Mouse (Mus musculus) stomach, embryonic 14.5 days (tissue): ENCODE measurements around the gene Wwc2. TPM values are rescaled to one million over a fixed set of nuclear protein-coding genes. Genes with fewer than 3 reads are reported as not detected.

Experiments used
- ATAC-seq: fragments of 200-750 bp; cut with Nextera tagmentation; 2 replicates; pipeline ENCODE4 v1.8.0; 2017; ENCODE audit warnings: low read depth, moderate TSS enrichment; ENCODE audit not compliant: insufficient number of reproducible peaks, insufficient read depth, low FRiP score
- H3K27ac ChIP-seq: fragments of 300-500 bp; sonication (generic); 2 replicates; pipeline ENCODE4 v1.5.1; 2014; ENCODE audit warnings: mild to moderate bottlenecking, low read length, moderate library complexity, mixed read lengths
- H3K27me3 ChIP-seq: fragments of 300-500 bp; sonication (generic); 2 replicates; pipeline ENCODE4 v1.6.1; 2014; ENCODE audit warnings: low read length, control low read depth, mixed read lengths; ENCODE audit not compliant: control insufficient read depth, insufficient read depth
- H3K36me3 ChIP-seq: fragments of 300-500 bp; sonication (generic); 2 replicates; pipeline ENCODE4 v1.6.1; 2014; ENCODE audit warnings: mild to moderate bottlenecking, control low read depth, low read length, moderate library complexity, mixed read lengths; ENCODE audit not compliant: control insufficient read depth, insufficient read depth
- H3K4me1 ChIP-seq: fragments of 300-500 bp; sonication (generic); 2 replicates; pipeline ENCODE4 v1.6.1; 2014; ENCODE audit warnings: low read length, control low read depth, mixed read lengths; ENCODE audit not compliant: control insufficient read depth, insufficient read depth
- H3K4me2 ChIP-seq: fragments of 300-500 bp; sonication (generic); replicated peaks from 2 replicates; pipeline ENCODE4 v1.6.1; 2014; ENCODE audit warnings: low read depth, low read length, control low read depth
- H3K4me3 ChIP-seq: fragments of 300-500 bp; sonication (generic); 2 replicates; pipeline ENCODE4 v1.5.1; 2014; ENCODE audit warnings: low read depth, low read length, control low read depth
- H3K9ac ChIP-seq: fragments of 300-500 bp; sonication (generic); replicated peaks from 2 replicates; pipeline ENCODE4 v1.6.1; 2014; ENCODE audit warnings: low read depth, mild to moderate bottlenecking, control low read depth, low read length, moderate library complexity, mixed read lengths
- H3K9me3 ChIP-seq: fragments of 300-500 bp; sonication (generic); 2 replicates; pipeline ENCODE4 v1.6.1; 2016; ENCODE audit warnings: low read depth, low read length, control low read depth; ENCODE audit not compliant: control insufficient read depth
- WGBS: fragments of 180-500 bp; shearing (Covaris S2); extraction: QIAGEN DNeasy Blood & Tissue Kit; methylation state at CpG from one replicate; pipeline ENCODE4 v1.1.7; 2014; 5-methylcytosine and 5-hydroxymethylcytosine counted together
- polyA plus RNA-seq: library from polyadenylated mRNA; unstranded; fragments of >200 nt; fragmentation: Nextera tagmentation; extraction: Ambion mirVana; gene quantifications from 2 replicates; pipeline ENCODE4 v1.2.1, GENCODE M21; 2014

Gene Wwc2
- polyA plus RNA-seq = 12.0 and 13.3 TPM in 2 replicates

GRCm38 (mm10) chr8:47990911-47991820 lies at the start of gene Wwc2:
Gene Wwc2, minus strand, starts transcription at chr8:47990924.
- peak within 1 kb of the TSS; percentile 93 for H3K4me3 ChIP-seq
- peaks cover 29% of the 10 kb centered on the region for H3K4me1 ChIP-seq
- no peaks in the 10 kb centered on the region for H3K9me3 ChIP-seq
- H3K27me3 ChIP-seq = no peaks in the 10 kb centered on the region
- peak within 1 kb of the TSS; percentile 89 for H3K4me2 ChIP-seq
- 2% methylated on average over 40 of the region's 46 CpGs for WGBS
- H3K36me3 ChIP-seq = no peaks in the 10 kb centered on the region
- ATAC-seq = peak; percentile 46
- peak within 1 kb of the TSS; percentile 91 for H3K27ac ChIP-seq
- peak within 1 kb of the TSS; percentile 83 for H3K9ac ChIP-seq

DNA sequence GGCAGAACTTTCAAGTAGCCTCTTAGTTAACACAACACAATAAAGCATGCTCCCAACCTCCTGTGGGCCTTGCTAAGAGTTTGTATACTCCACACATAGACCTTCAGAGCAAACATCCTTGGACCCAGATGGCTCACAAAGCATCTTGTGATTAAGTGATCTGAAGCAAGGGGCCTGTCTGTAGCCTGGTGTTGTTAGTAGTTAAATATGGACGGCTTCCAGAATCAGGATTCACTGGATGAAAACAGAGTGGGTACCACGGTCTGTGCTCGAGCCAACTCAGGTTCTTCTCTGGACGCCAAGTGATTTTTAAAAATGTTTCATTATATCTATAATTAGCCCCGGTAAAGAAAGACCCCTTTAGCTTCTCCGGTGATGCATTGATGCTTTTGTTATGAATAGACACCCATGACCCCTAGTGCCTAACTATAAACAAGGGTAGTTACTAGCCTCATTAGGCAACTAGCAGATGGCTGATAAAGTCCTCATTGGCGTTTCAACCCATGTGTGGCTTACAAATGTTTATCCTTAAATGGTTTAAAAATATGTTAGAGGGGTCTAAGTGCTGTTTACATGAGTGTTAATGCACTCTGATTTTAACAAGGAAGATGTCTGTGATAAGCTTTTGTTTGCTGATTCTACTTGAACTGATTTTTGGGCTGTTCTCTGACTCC lies 47.7 kb upstream of the Wwc2 start:
- H3K9ac ChIP-seq = no peak overlapping the region
- H3K9me3 ChIP-seq = no peaks in the 10 kb centered on the region
- no peaks in the 10 kb centered on the region for H3K27me3 ChIP-seq
- H3K27ac ChIP-seq = no peak overlapping the region
- no peak overlapping the region for H3K4me3 ChIP-seq
- H3K4me2 ChIP-seq = no peak overlapping the region
- 41% methylated on average over 7 of the region's 7 CpGs for WGBS
- ATAC-seq = no peak
- no peaks in the 10 kb centered on the region for H3K36me3 ChIP-seq
- H3K4me1 ChIP-seq = no peaks in the 10 kb centered on the region

GRCm38 (mm10) chr8:48032046-48032445 lies 41.3 kb upstream of the Wwc2 start:
- Histone ChIP-seq H3K27ac (no peak overlapping the region), H3K9me3 (no peaks in the 10 kb centered on the region), H3K27me3 (no peaks in the 10 kb centered on the region), H3K4me3 (no peak overlapping the region), H3K4me1 (no peaks in the 10 kb centered on the region), H3K36me3 (no peaks in the 10 kb centered on the region), H3K4me2 (no peak overlapping the region), H3K9ac (no peak overlapping the region)
- ATAC-seq = no peak
- 12% methylated on average over 2 of the region's 2 CpGs for WGBS

- no peaks in the 10 kb centered on the region for H3K36me3 ChIP-seq
- no peaks in the 10 kb centered on the region for H3K9me3 ChIP-seq
- H3K27ac ChIP-seq = no peak overlapping the region
- H3K4me3 ChIP-seq = no peak overlapping the region
- 71% methylated on average over 1 of the region's 1 CpGs for WGBS
- ATAC-seq = no peak
- H3K4me2 ChIP-seq = no peak overlapping the region
- H3K27me3 ChIP-seq = no peaks in the 10 kb centered on the region
- H3K9ac ChIP-seq = no peak overlapping the region
- H3K4me1 ChIP-seq = no peaks in the 10 kb centered on the region
Observed at GRCm38 (mm10) chr8:48030667-48031066, 39.9 kb upstream of the Wwc2 start.

DNA sequence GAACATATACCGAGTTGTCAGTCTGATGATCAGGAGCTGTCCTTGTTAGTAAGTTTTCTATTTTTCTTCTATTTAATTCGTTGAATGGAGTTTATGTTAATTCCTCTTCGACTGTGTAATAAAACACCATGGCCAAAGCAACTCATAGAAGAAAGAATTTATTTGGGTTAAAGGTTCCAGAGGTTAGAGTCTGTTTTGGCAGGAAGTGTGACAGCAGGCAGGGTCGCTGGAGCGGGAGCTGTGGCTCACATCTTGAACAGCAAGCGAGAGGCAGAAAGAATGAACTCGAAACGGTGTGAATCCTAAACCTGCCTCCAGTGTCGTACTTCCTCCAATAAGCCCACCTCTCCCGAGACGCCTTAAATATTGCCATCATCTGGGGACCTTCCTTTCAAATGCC lies 36.1 kb upstream of the Wwc2 start:
- no peak overlapping the region for H3K4me3 ChIP-seq
- no peak overlapping the region for H3K27ac ChIP-seq
- H3K9me3 ChIP-seq = no peaks in the 10 kb centered on the region
- no peaks in the 10 kb centered on the region for H3K27me3 ChIP-seq
- no peak overlapping the region for H3K9ac ChIP-seq
- H3K36me3 ChIP-seq = no peaks in the 10 kb centered on the region
- WGBS = 64% methylated on average over 11 of the region's 11 CpGs
- H3K4me1 ChIP-seq = no peaks in the 10 kb centered on the region
- ATAC-seq = no peak
- H3K4me2 ChIP-seq = no peak overlapping the region

- ATAC-seq = no peak
- 74% methylated on average over 8 of the region's 8 CpGs for WGBS
Observed at GRCm38 (mm10) chr8:48023206-48023605, 32.5 kb upstream of the Wwc2 start.

DNA sequence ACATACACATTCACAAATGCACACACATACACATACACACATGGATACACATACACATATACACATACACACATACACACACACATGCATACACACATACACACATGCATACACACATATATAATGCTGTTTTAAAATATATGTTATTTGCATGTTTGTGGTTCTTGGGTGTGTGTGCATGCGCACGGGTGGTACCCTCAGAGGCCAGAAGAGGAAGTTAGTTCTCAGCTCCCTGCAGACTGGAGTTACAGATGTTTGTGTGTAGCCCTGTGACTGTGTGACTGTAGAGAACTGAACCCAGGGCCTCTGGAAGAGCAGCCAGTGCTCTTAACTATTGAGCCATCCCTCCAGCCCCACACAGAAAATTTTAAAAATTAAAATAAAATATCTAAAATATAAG lies 29.0 kb upstream of the Wwc2 start:
- H3K36me3 ChIP-seq = no peaks in the 10 kb centered on the region
- H3K4me2 ChIP-seq = no peak overlapping the region
- no peak overlapping the region for H3K4me3 ChIP-seq
- no peaks in the 10 kb centered on the region for H3K4me1 ChIP-seq
- no peaks in the 10 kb centered on the region for H3K9me3 ChIP-seq
- no peaks in the 10 kb centered on the region for H3K27me3 ChIP-seq
- H3K9ac ChIP-seq = no peak overlapping the region
- no peak overlapping the region for H3K27ac ChIP-seq
- WGBS = 90% methylated on average over 2 of the region's 2 CpGs
- ATAC-seq = no peak

More at GRCm38 (mm10) chr8:48023206-48023605, 32.5 kb upstream of the Wwc2 start:
- no peaks in the 10 kb centered on the region for H3K27me3 ChIP-seq
- H3K4me2 ChIP-seq = no peak overlapping the region
- H3K9me3 ChIP-seq = no peaks in the 10 kb centered on the region
- H3K27ac ChIP-seq = no peak overlapping the region
- no peaks in the 10 kb centered on the region for H3K4me1 ChIP-seq
- H3K9ac ChIP-seq = no peak overlapping the region
- no peak overlapping the region for H3K4me3 ChIP-seq
- H3K36me3 ChIP-seq = no peaks in the 10 kb centered on the region

DNA sequence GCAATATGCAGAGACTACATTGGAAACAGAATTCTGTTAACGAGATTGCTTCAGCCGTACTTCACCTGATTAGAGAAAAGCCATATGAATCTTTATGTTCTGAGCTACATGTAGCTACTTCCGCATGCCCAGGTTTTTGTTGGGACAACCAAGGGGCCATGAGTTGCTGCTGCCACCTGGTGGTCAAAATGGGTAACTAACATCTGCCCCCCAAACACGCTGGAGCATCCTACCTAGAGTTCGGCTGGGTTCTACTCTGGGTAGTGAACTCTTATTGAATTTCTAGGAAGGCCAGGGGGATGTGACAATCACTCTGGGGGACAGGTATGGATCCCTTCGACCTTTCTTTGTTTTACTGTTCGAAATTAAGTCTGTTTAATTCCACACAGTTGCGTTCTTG lies 25.8 kb upstream of the Wwc2 start:
- Histone ChIP-seq H3K27me3 (no peaks in the 10 kb centered on the region), H3K4me1 (no peaks in the 10 kb centered on the region), H3K4me3 (no peak overlapping the region), H3K9me3 (no peaks in the 10 kb centered on the region), H3K9ac (no peak overlapping the region), H3K4me2 (no peak overlapping the region), H3K36me3 (no peaks in the 10 kb centered on the region), H3K27ac (no peak overlapping the region)
- 19% methylated on average over 8 of the region's 8 CpGs for WGBS
- ATAC-seq = peak; percentile 61; the same call in 1 of the 2 replicates
